Mouse (Mus musculus): ENCODE measurements at regions not wholly inside any gene's neighbourhood (a gene's known extent, or its start where the extent isn't known, plus 50 kb on each side); places are given as distances from the start of the nearest gene placed in this dataset.

- WGBS = 70% methylated on average over 2 of the region's 2 CpGs
Observed at GRCm38 (mm10) chr1:193935969-193936368, 565.9 kb upstream of the Camk1g start.

GRCm38 (mm10) chr1:193934308-193934707 is 564.2 kb upstream of the Camk1g start:
- TF ChIP-seq POLR2A (IDR thresholded peaks at IDR 0.05; ENCODE audit: low read depth, low read length) = no peak
- TF ChIP-seq CTCF (IDR thresholded peaks at IDR 0.05; ENCODE audit: extremely low read depth, insufficient read length, insufficient replicate concordance, low read depth, low read length) = no peak
- Histone ChIP-seq H3K36me3 (ENCODE audit: control insufficient read depth, insufficient read depth, low read length) (no peaks in the 10 kb centered on the region), H3K4me3 (ENCODE audit: low read depth, low read length) (no peak overlapping the region), H3K4me1 (ENCODE audit: control insufficient read depth, insufficient read depth, insufficient read length, low read length) (no peaks in the 10 kb centered on the region), H3K27me3 (ENCODE audit: control insufficient read depth, insufficient read depth, low read length) (no peaks in the 10 kb centered on the region), H3K27ac (ENCODE audit: insufficient read depth, low read depth, low read length) (no peak overlapping the region)
- 27% methylated on average over 1 of the region's 1 CpGs for WGBS

More at GRCm38 (mm10) chr1:193935969-193936368, 565.9 kb upstream of the Camk1g start:
- TF ChIP-seq CTCF (IDR thresholded peaks at IDR 0.05; ENCODE audit: extremely low read depth, insufficient read length, insufficient replicate concordance, low read depth, low read length) (no peak), POLR2A (IDR thresholded peaks at IDR 0.05; ENCODE audit: low read depth, low read length) (no peak)
- Histone ChIP-seq H3K27ac (ENCODE audit: insufficient read depth, low read depth, low read length) (no peak overlapping the region), H3K4me1 (ENCODE audit: control insufficient read depth, insufficient read depth, insufficient read length, low read length) (no peaks in the 10 kb centered on the region), H3K36me3 (ENCODE audit: control insufficient read depth, insufficient read depth, low read length) (no peaks in the 10 kb centered on the region), H3K4me3 (ENCODE audit: low read depth, low read length) (no peak overlapping the region), H3K27me3 (ENCODE audit: control insufficient read depth, insufficient read depth, low read length) (no peaks in the 10 kb centered on the region)

GRCm38 (mm10) chr1:193931131-193931729 is 561.1 kb upstream of the Camk1g start:
- TF ChIP-seq CTCF (IDR thresholded peaks at IDR 0.05; ENCODE audit: extremely low read depth, insufficient read length, insufficient replicate concordance, low read depth, low read length) (no peak), POLR2A (IDR thresholded peaks at IDR 0.05; ENCODE audit: low read depth, low read length) (no peak)
- no peak overlapping the region for H3K4me3 ChIP-seq (ENCODE audit: low read depth, low read length)
- no peaks in the 10 kb centered on the region for H3K27me3 ChIP-seq (ENCODE audit: control insufficient read depth, insufficient read depth, low read length)
- no peak overlapping the region for H3K27ac ChIP-seq (ENCODE audit: insufficient read depth, low read depth, low read length)
- H3K4me1 ChIP-seq (ENCODE audit: control insufficient read depth, insufficient read depth, insufficient read length, low read length) = no peaks in the 10 kb centered on the region
- WGBS = 60% methylated on average over 5 of the region's 5 CpGs
- H3K36me3 ChIP-seq (ENCODE audit: control insufficient read depth, insufficient read depth, low read length) = no peaks in the 10 kb centered on the region

- H3K4me3 ChIP-seq (ENCODE audit: low read depth, low read length) = no peak overlapping the region
- H3K27me3 ChIP-seq (ENCODE audit: control insufficient read depth, insufficient read depth, low read length) = no peaks in the 10 kb centered on the region
- TF ChIP-seq POLR2A (IDR thresholded peaks at IDR 0.05; ENCODE audit: low read depth, low read length) = no peak
- TF ChIP-seq CTCF (IDR thresholded peaks at IDR 0.05; ENCODE audit: extremely low read depth, insufficient read length, insufficient replicate concordance, low read depth, low read length) = no peak
- no peaks in the 10 kb centered on the region for H3K4me1 ChIP-seq (ENCODE audit: control insufficient read depth, insufficient read depth, insufficient read length, low read length)
- H3K27ac ChIP-seq (ENCODE audit: insufficient read depth, low read depth, low read length) = no peak overlapping the region
- H3K36me3 ChIP-seq (ENCODE audit: control insufficient read depth, insufficient read depth, low read length) = no peaks in the 10 kb centered on the region
- 57% methylated on average over 4 of the region's 4 CpGs for WGBS
Observed at GRCm38 (mm10) chr1:193928607-193929006, 558.5 kb upstream of the Camk1g start.

GRCm38 (mm10) chr1:193922756-193923155 is 552.7 kb upstream of the Camk1g start:
- TF ChIP-seq POLR2A (IDR thresholded peaks at IDR 0.05; ENCODE audit: low read depth, low read length) (no peak), CTCF (IDR thresholded peaks at IDR 0.05; ENCODE audit: extremely low read depth, insufficient read length, insufficient replicate concordance, low read depth, low read length) (no peak)
- Histone ChIP-seq H3K4me1 (ENCODE audit: control insufficient read depth, insufficient read depth, insufficient read length, low read length) (no peaks in the 10 kb centered on the region), H3K27me3 (ENCODE audit: control insufficient read depth, insufficient read depth, low read length) (no peaks in the 10 kb centered on the region), H3K27ac (ENCODE audit: insufficient read depth, low read depth, low read length) (no peak overlapping the region), H3K36me3 (ENCODE audit: control insufficient read depth, insufficient read depth, low read length) (no peaks in the 10 kb centered on the region), H3K4me3 (ENCODE audit: low read depth, low read length) (no peak overlapping the region)
- WGBS = 66% methylated on average over 4 of the region's 4 CpGs

GRCm38 (mm10) chr1:193919243-193919642 is 549.1 kb upstream of the Camk1g start:
- Histone ChIP-seq H3K4me1 (ENCODE audit: control insufficient read depth, insufficient read depth, insufficient read length, low read length) (no peaks in the 10 kb centered on the region), H3K36me3 (ENCODE audit: control insufficient read depth, insufficient read depth, low read length) (no peaks in the 10 kb centered on the region), H3K27me3 (ENCODE audit: control insufficient read depth, insufficient read depth, low read length) (no peaks in the 10 kb centered on the region), H3K4me3 (ENCODE audit: low read depth, low read length) (no peak overlapping the region), H3K27ac (ENCODE audit: insufficient read depth, low read depth, low read length) (no peak overlapping the region)
- TF ChIP-seq POLR2A (IDR thresholded peaks at IDR 0.05; ENCODE audit: low read depth, low read length) (no peak), CTCF (IDR thresholded peaks at IDR 0.05; ENCODE audit: extremely low read depth, insufficient read length, insufficient replicate concordance, low read depth, low read length) (no peak)
- WGBS = 39% methylated on average over 3 of the region's 3 CpGs

- Histone ChIP-seq H3K36me3 (ENCODE audit: control insufficient read depth, insufficient read depth, low read length) (no peaks in the 10 kb centered on the region), H3K4me3 (ENCODE audit: low read depth, low read length) (no peak overlapping the region), H3K27me3 (ENCODE audit: control insufficient read depth, insufficient read depth, low read length) (no peaks in the 10 kb centered on the region), H3K4me1 (ENCODE audit: control insufficient read depth, insufficient read depth, insufficient read length, low read length) (no peaks in the 10 kb centered on the region), H3K27ac (ENCODE audit: insufficient read depth, low read depth, low read length) (no peak overlapping the region)
- TF ChIP-seq POLR2A (IDR thresholded peaks at IDR 0.05; ENCODE audit: low read depth, low read length) (no peak), CTCF (IDR thresholded peaks at IDR 0.05; ENCODE audit: extremely low read depth, insufficient read length, insufficient replicate concordance, low read depth, low read length) (no peak)
Observed at GRCm38 (mm10) chr1:193905711-193906110, 535.6 kb upstream of the Camk1g start.

Data from small intestine, adult 2 months (tissue).